Mouse (Mus musculus) mouse trophoblast stem cell (cell line): Measurements from ENCODE around the gene Pgap3.
"Not testable (repeated sequence)": the region's sequence is repeated elsewhere in the genome, so short reads cannot be mapped to it uniquely, and the experiment has no call there.

Source experiments
- in situ Hi-C, 2 experiments: fragments of 300-500 bp; cut with MseI, MboI; formaldehyde crosslinking; loops; 2 replicates in 1 of 2; 3 replicates in 1 of 2; pipeline ENCODE4 v1.15.1; 2025

Gene Pgap3

GRCm38 (mm10) chr11:98383261-98384030 is 16.8 kb downstream of the Pgap3 start, which contains the start of gene Tcap:
Gene Tcap, plus strand, starts transcription at chr11:98383811.
- in situ Hi-C loops: no loop called here

GRCm38 (mm10) chr11:98382405-98382804 is 17.9 kb downstream of the Pgap3 start:
- in situ Hi-C loops: not testable (repeated sequence)

GRCm38 (mm10) chr11:98381651-98382050 is 18.6 kb downstream of the Pgap3 start:
- in situ Hi-C loops: no loop called here

- in situ Hi-C loops: no loop called here
These were observed 20.2 kb downstream of the Pgap3 start for GRCm38 (mm10) chr11:98380106-98380505.

- in situ Hi-C loops: no loop called here
These were observed 20.9 kb downstream of the Pgap3 start for GRCm38 (mm10) chr11:98379379-98379778.

- in situ Hi-C loops: no loop called here
These were observed 22.5 kb downstream of the Pgap3 start for GRCm38 (mm10) chr11:98377787-98378186.

DNA sequence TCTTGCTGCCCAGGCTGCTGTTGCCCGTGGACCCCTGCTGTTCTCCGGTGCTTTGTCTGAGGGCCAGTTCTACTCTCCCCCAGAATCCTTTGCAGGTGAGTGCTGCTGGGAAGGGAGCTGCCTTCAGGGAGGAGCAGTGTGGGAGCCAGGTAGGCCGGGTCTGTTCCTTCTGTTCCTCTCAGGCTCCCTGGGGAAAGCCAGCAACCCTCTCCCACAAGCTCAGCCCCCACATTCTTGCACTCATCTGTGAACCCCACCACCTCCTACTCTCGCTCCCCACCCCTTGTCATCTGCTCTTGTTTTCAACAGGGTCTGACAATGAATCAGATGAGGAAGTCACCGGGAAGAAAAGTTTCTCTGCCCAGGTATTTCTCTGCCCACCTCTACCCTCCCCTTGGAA is 23.5 kb downstream of the Pgap3 start:
- in situ Hi-C loops: no loop called here

DNA sequence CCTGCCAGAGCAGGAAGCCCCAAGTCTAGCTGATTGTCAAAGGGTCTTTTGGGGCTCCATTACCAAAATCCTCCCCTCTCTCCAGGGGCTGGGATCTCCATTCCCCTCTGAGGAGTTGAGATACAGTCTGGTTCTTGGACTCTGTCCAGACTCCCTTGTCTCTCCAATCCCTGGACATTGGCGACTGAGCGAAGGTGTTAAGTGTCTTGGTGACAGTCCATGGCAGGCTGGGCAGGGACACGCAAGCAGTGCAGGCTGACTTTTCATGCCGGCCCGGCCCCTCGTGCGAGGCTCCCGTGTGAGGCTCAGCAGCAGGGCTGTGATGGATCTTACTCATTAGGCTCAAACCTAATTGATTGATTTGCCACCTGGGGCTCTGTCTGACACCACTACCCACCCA is 26.0 kb downstream of the Pgap3 start:
- in situ Hi-C loops: no loop called here

GRCm38 (mm10) chr11:98373244-98373643 is 27.0 kb downstream of the Pgap3 start:
- in situ Hi-C loops: no loop called here

GRCm38 (mm10) chr11:98372406-98372805 is 27.9 kb downstream of the Pgap3 start:
- in situ Hi-C loops: no loop called here

DNA sequence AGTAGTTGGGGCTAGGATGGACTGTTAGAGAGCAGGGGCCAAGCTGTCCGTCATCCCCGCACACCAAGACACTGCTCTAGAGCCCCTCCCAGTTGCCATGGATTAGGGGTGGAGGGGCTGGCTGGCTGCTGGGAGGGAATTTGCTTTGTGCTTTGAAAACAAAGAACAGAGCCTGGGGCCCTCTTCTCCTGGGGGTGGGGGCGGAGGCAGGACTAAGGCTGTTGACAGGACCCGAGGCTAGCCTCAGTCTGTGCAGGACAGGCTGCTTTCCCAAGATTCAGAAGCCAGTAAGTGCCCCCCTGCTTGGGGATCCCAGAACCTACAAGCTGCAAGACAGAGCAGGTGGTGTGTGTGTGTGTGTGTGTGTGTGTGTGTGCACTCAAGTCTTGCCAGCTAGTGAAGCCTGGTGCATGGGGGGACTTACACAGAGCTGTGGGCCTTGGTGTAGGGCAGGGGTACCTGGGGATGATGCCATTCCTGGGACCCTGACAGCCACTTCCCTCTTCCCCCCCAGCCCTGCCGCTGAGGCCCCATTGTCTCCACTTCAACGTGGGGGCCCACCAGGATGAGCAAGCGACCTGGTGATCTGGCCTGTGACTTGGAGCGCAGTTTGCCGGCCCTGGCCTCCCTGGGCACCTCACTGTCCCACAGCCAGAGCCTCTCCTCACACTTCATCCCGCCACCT is 28.6 kb downstream of the Pgap3 start:
- in situ Hi-C loops: no loop called here

DNA sequence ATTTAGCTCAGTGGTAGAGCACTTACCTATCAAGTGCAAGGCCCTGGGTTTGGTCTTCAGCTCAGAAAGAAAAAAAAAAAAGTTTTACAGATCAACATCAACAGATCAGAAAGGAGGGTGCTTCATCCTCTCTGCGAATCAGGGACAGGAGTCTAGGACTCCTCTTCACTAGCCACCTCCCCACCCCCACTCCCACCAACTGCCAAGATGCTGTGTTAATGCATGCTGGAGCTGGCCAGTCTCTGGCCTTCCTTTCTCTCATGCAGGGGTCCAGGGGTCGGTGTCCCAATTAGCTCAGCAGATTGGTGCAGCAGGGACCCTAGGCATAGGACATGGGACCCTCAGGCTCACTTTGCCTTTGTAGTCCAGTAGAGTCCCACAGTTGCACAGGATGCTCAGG is 29.7 kb downstream of the Pgap3 start:
- in situ Hi-C loops: no loop called here

- in situ Hi-C loops: no loop called here
These were observed 31.0 kb downstream of the Pgap3 start for GRCm38 (mm10) chr11:98369337-98369736.

DNA sequence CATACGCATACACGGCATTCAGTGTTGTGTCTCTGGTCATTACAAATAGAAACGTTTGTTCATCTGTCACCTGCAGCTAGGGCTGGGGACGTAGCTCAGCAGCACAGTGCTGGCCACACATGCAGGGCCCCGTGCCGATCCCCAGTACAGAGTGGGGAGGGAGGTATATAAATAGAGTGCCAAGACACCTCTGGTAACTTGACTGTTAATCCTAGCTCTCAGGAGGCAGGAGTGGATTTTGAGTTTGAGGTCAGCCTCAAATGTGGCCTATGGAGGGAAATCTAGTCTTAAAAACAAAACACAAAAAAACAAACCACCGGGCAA is 32.5 kb downstream of the Pgap3 start:
- in situ Hi-C loops: no loop called here

DNA sequence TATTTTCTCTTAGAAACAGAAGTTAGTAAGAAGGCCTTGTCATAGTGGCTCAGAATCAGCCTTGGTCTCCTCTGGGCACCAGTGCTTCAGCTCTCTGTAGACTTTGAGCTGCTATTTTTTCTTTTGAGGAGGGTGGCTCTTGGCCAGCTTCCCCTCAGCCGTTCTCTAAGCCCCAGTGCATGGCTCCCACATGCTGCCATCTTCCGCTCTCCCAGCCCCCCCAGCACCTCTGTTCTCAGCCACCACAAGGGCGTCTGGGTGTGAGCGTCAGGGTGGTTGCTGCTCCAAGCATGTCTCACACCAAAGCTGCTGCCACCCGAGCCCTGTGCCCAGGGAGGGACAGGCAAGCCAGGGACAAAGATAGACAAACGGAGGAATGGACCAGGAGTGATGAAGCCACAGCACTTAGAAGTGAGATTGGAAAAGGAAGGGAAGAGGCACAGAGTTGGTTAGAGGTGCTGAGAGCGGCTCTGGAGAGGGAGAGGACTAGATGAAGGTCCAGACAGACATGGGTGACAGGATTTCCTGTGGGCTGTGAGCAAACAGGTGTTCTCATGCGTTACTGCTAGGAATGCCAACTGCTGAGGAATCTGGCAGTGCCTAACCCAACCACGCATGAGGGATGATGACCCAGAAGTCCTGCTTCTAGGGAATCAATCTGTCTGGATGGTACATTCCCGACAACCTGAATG is 33.0 kb downstream of the Pgap3 start:
- in situ Hi-C loops: no loop called here

GRCm38 (mm10) chr11:98366290-98366689 is 34.0 kb downstream of the Pgap3 start:
- in situ Hi-C loops: no loop called here

DNA sequence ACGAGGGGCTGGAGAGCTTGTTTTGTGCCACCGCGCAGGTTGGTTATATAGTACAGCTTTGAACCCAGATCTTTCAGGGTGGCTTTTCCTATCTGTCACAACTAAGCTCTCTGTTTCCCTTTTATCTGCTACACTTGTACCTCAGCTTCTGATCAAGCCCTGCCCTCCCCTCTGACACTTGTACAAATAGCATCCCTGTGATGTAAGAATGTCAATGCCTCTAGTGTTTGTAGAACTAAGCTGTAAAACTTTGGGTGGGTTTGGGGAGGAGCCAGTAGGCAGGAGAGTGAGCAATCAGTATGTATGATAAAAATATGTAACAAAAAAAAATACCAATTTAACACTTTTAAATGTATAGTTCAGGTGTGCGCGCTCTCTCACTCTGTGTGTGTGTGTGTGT is 35.9 kb downstream of the Pgap3 start:
- in situ Hi-C loops: no loop called here

DNA sequence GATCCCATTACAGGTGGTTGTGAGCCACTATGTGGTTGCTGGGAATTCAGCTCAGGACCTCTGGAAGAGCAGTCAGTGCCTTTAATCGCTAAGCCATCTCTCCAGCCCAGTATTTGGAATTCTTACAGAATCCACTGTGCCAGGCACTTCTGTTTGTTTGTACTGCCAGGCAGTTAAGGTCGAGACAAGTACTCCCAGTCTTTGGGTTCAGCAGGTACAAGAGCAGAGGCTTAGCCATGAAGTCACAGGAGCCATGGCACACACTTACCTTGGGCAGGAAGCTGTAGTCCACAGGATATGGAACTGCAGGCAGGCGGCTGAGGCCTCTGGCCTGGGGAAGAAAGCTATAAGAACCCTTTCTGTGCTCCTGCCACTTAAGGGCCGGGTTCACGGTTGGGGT is 36.5 kb downstream of the Pgap3 start:
- in situ Hi-C loops: no loop called here

- in situ Hi-C loops: no loop called here
These were observed 39.3 kb downstream of the Pgap3 start for GRCm38 (mm10) chr11:98360866-98361521.

- in situ Hi-C loops: no loop called here
These were observed 41.9 kb downstream of the Pgap3 start, which contains the start of gene Stard3 for GRCm38 (mm10) chr11:98358161-98359083. Gene Stard3, plus strand, starts transcription at chr11:98358368.
